Mouse (Mus musculus): ENCODE results near the gene Snrpd3. TPM values are rescaled to one million over a fixed set of nuclear protein-coding genes. Genes with fewer than 3 reads are reported as not detected.
"Not testable (repeated sequence)": the region's sequence is repeated elsewhere in the genome, so short reads cannot be mapped to it uniquely, and the experiment has no call there.

Snrpd3 gene
- polyA plus RNA-seq, 1 experiment from 2014 or later: 269 TPM

GRCm38 (mm10) chr10:75487131-75487530 lies 30.2 kb upstream of the Snrpd3 start:
- Histone ChIP-seq H3K36me3 (no peaks in the 10 kb centered on the region), H3K4me1 (replicated peaks) (no peaks in the 10 kb centered on the region), H3K9me3 (no peaks in the 10 kb centered on the region), H3K27ac (no peak overlapping the region), H3K27me3 (ENCODE audit: insufficient read depth, poor library complexity, severe bottlenecking) (no peaks in the 10 kb centered on the region), H3K4me3 (no peak overlapping the region)
- no peak for DNase-seq (ENCODE audit: low spot score)
- WGBS: 73% methylated on average over 3 of the region's 3 CpGs

DNA sequence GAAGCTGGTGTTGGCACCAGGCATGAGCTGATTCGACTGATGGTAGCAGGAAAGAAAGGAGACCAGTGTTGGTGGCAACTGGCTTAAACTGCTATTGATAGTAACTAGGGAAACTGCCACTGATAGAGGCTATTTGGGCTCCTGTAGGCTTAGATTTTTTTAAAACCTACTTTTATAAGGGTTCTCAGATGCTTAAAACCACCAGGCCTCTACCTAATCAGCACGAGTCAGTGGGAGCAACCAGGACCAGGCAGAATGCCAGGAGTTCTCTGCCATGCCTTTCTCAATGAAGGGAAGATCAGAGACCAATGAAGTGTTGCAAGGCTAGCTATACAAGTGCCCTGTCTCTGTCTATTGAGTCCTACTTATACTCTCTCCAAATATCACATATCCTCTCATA lies 27.8 kb upstream of the Snrpd3 start:
- H3K36me3 ChIP-seq: no peaks in the 10 kb centered on the region
- no peaks in the 10 kb centered on the region for H3K4me1 ChIP-seq (replicated peaks)
- no peak overlapping the region for H3K27ac ChIP-seq
- H3K27me3 ChIP-seq (ENCODE audit: insufficient read depth, poor library complexity, severe bottlenecking): no peaks in the 10 kb centered on the region
- no peak for DNase-seq (ENCODE audit: low spot score)
- WGBS: 77% methylated on average over 2 of the region's 2 CpGs
- H3K9me3 ChIP-seq: no peaks in the 10 kb centered on the region
- no peak overlapping the region for H3K4me3 ChIP-seq

- H3K36me3 ChIP-seq: no peaks in the 10 kb centered on the region
- H3K4me1 ChIP-seq (replicated peaks): no peaks in the 10 kb centered on the region
- H3K4me3 ChIP-seq: no peak overlapping the region
- no peak for DNase-seq (ENCODE audit: low spot score)
- 90% methylated on average over 2 of the region's 2 CpGs for WGBS
- H3K9me3 ChIP-seq: no peaks in the 10 kb centered on the region
- no peak overlapping the region for H3K27ac ChIP-seq
- H3K27me3 ChIP-seq (ENCODE audit: insufficient read depth, poor library complexity, severe bottlenecking): no peaks in the 10 kb centered on the region
Measured at GRCm38 (mm10) chr10:75490731-75491130, 26.6 kb upstream of the Snrpd3 start.

DNA sequence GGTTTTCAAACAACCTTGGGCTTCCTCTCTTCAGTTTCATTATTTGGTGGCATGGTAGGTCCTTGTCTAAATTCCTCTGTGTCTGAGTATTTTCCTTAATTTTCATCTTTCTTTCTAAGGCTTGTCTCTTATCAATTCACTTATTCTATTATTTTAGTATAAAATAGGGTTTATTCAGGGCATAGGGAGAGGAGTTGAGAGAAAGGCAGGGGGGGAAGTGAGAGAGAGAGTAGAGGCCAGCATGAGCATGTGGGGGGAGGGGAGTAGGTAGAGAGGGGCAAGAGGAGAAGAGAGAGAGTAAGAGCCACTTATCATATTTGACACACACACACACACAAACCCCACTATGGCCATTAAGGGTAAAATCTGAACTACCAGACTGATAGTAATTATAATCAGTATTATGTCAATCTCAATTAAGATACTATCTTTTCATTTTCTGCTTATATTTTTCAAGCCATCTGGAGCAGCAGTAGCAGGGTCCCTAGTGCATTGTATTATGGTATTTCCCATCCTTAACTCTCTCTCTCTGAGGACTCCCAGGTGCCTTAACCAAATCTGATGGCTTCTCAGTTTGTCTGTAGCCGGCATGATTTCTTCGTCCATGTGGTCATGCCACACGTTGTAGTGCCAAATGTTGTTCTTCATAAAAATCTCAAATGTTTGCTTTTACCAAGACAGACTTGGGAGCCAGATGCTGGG lies 26.0 kb upstream of the Snrpd3 start:
- Histone ChIP-seq H3K27me3 (ENCODE audit: insufficient read depth, poor library complexity, severe bottlenecking) (no peaks in the 10 kb centered on the region), H3K9me3 (no peaks in the 10 kb centered on the region), H3K27ac (no peak overlapping the region), H3K4me1 (replicated peaks) (no peaks in the 10 kb centered on the region), H3K4me3 (no peak overlapping the region), H3K36me3 (no peaks in the 10 kb centered on the region)
- 91% methylated on average over 3 of the region's 3 CpGs for WGBS
- DNase-seq (ENCODE audit: low spot score): no peak

DNA sequence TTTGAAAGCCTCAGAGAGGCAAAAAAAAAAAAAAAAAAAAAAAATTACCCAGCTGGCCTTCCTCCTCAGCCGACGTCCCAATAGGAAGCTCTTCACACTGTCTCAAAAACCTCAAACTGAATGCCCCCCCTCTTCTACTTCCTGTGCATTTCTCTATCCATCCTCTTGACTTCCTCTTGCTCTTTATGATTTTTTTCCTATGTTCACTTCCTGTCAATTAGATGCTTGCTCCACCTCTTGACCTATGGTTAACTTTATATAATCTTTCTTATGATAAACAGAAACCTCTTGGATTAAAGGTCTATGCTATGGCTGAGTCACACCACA lies 25.5 kb upstream of the Snrpd3 start:
- Histone ChIP-seq H3K9me3 (no peaks in the 10 kb centered on the region), H3K4me3 (no peak overlapping the region), H3K36me3 (no peaks in the 10 kb centered on the region), H3K27me3 (ENCODE audit: insufficient read depth, poor library complexity, severe bottlenecking) (no peaks in the 10 kb centered on the region), H3K4me1 (replicated peaks) (no peaks in the 10 kb centered on the region), H3K27ac (no peak overlapping the region)
- WGBS: 85% methylated on average over 2 of the region's 2 CpGs
- DNase-seq (ENCODE audit: low spot score): no peak

- Histone ChIP-seq H3K4me3 (no peak overlapping the region), H3K27me3 (ENCODE audit: insufficient read depth, poor library complexity, severe bottlenecking) (no peaks in the 10 kb centered on the region), H3K27ac (no peak overlapping the region), H3K9me3 (no peaks in the 10 kb centered on the region), H3K4me1 (replicated peaks) (no peaks in the 10 kb centered on the region), H3K36me3 (no peaks in the 10 kb centered on the region)
- 75% methylated on average over 6 of the region's 6 CpGs for WGBS
- no peak for DNase-seq (ENCODE audit: low spot score)
Measured at GRCm38 (mm10) chr10:75495304-75495703, 22.0 kb upstream of the Snrpd3 start.

- no peak for DNase-seq (ENCODE audit: low spot score)
- no peaks in the 10 kb centered on the region for H3K36me3 ChIP-seq
- no peaks in the 10 kb centered on the region for H3K27me3 ChIP-seq (ENCODE audit: insufficient read depth, poor library complexity, severe bottlenecking)
- H3K4me3 ChIP-seq: no peak overlapping the region
- no peaks in the 10 kb centered on the region for H3K9me3 ChIP-seq
- no peaks in the 10 kb centered on the region for H3K4me1 ChIP-seq (replicated peaks)
- no peak overlapping the region for H3K27ac ChIP-seq
Measured at GRCm38 (mm10) chr10:75495921-75496320, 21.4 kb upstream of the Snrpd3 start.

DNA sequence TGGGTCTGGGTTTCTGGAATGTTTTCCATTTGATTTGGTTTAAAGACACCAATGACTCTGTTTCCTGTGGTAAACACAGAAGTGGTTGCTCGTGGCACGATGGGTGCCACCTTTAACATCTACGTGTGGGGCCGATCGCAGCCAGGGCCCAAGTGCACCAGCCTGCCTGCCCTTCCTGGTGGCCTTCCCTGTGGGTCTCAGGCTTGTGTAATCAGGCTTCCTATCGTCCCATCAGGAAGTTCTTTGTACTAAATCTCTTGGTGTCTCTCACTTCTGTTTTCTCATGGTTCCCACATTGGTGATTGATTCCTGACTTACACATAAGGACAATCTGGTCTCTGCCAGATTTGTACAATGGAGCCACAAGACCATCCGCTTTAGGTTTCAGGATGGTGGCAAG lies 18.1 kb upstream of the Snrpd3 start:
- H3K27ac ChIP-seq; H3K9me3 ChIP-seq; H3K36me3 ChIP-seq; H3K4me3 ChIP-seq; H3K4me1 ChIP-seq (replicated peaks); H3K27me3 ChIP-seq (ENCODE audit: insufficient read depth, poor library complexity, severe bottlenecking); DNase-seq (ENCODE audit: low spot score): not testable (repeated sequence)
- 89% methylated on average over 7 of the region's 7 CpGs for WGBS

DNA sequence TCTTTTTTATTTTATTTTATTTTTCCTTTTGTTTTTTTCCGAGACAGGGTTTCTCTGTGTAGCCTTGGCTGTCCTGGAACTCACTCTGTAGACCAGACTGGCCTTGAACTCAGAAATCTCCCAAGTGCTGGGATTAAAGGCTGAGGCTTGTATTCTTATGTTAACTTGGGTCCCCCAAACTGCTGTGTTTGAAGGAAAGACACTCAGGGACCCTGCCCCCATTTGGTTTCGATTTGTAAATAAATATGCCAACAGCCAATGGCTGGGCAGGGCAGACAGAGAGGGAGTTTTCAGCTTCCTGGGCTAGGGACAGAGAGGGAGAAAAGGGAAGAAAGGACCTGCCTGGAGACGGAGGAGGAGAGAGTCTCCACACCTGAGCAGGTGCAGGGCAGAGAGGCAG lies 17.6 kb upstream of the Snrpd3 start:
- Histone ChIP-seq H3K27me3 (ENCODE audit: insufficient read depth, poor library complexity, severe bottlenecking) (no peaks in the 10 kb centered on the region), H3K4me1 (replicated peaks) (no peaks in the 10 kb centered on the region), H3K27ac (no peak overlapping the region), H3K4me3 (no peak overlapping the region), H3K36me3 (no peaks in the 10 kb centered on the region), H3K9me3 (peaks cover 2% of the 10 kb centered on the region; the same call in 1 of the 2 replicates)
- 55% methylated on average over 3 of the region's 3 CpGs for WGBS
- DNase-seq (ENCODE audit: low spot score): no peak

- DNase-seq (ENCODE audit: low spot score): no peak
- H3K27ac ChIP-seq: no peak overlapping the region
- H3K4me3 ChIP-seq: no peak overlapping the region
- 76% methylated on average over 7 of the region's 7 CpGs for WGBS
- H3K27me3 ChIP-seq (ENCODE audit: insufficient read depth, poor library complexity, severe bottlenecking): no peaks in the 10 kb centered on the region
- H3K4me1 ChIP-seq (replicated peaks): no peaks in the 10 kb centered on the region
- H3K9me3 ChIP-seq: peaks cover 2% of the 10 kb centered on the region; the same call in 1 of the 2 replicates
- H3K36me3 ChIP-seq: no peaks in the 10 kb centered on the region
Measured at GRCm38 (mm10) chr10:75500345-75500744, 17.0 kb upstream of the Snrpd3 start.

GRCm38 (mm10) chr10:75501641-75502040 lies 15.7 kb upstream of the Snrpd3 start:
- H3K36me3 ChIP-seq: peaks cover under 1% of the 10 kb centered on the region; the same call in 1 of the 2 replicates
- peaks cover 2% of the 10 kb centered on the region; the same call in 1 of the 2 replicates for H3K9me3 ChIP-seq
- H3K27ac ChIP-seq: no peak overlapping the region
- no peak for DNase-seq (ENCODE audit: low spot score)
- H3K4me1 ChIP-seq (replicated peaks): no peaks in the 10 kb centered on the region
- H3K27me3 ChIP-seq (ENCODE audit: insufficient read depth, poor library complexity, severe bottlenecking): no peaks in the 10 kb centered on the region
- 97% methylated on average over 1 of the region's 1 CpGs for WGBS
- no peak overlapping the region for H3K4me3 ChIP-seq

DNA sequence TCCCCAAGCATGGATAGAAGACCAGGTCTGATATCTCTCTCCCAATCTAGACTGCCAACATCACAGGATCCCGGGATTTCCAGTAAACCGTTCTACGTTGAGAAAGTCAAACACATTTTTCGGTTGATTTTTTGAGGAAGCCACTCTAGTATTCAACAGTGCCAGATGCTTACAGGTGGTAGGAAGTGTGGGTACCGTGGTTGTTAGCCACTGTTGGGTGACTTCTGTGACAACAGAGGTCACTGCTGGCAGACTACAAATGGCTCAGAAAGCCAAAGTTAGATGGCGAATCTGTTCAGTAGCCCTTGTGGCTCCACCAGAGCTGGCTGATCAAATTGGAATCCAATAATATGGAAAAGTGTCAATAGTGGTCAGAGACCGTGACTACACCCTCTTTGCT lies 13.7 kb upstream of the Snrpd3 start:
- H3K27me3 ChIP-seq (ENCODE audit: insufficient read depth, poor library complexity, severe bottlenecking): no peaks in the 10 kb centered on the region
- no peak overlapping the region for H3K4me3 ChIP-seq
- peaks cover 2% of the 10 kb centered on the region; the same call in 1 of the 2 replicates for H3K9me3 ChIP-seq
- peaks cover 21% of the 10 kb centered on the region for H3K36me3 ChIP-seq
- no peaks in the 10 kb centered on the region for H3K4me1 ChIP-seq (replicated peaks)
- WGBS: 97% methylated on average over 7 of the region's 7 CpGs
- H3K27ac ChIP-seq: no peak overlapping the region
- no peak for DNase-seq (ENCODE audit: low spot score)

- Histone ChIP-seq H3K27me3 (ENCODE audit: insufficient read depth, poor library complexity, severe bottlenecking) (no peaks in the 10 kb centered on the region), H3K36me3 (peaks cover 29% of the 10 kb centered on the region), H3K4me1 (replicated peaks) (no peaks in the 10 kb centered on the region), H3K9me3 (peaks cover 2% of the 10 kb centered on the region; the same call in 1 of the 2 replicates), H3K27ac (no peak overlapping the region), H3K4me3 (no peak overlapping the region)
- DNase-seq (ENCODE audit: low spot score): no peak
- 89% methylated on average over 8 of the region's 8 CpGs for WGBS
Measured at GRCm38 (mm10) chr10:75504234-75505129, 12.9 kb upstream of the Snrpd3 start.
